Mouse (Mus musculus): Measurements from ENCODE around the gene Cfap20. TPM values are rescaled to one million over a fixed set of nuclear protein-coding genes. Genes with fewer than 3 reads are reported as not detected.

Cfap20 gene
- total and polyA plus RNA-seq, 2 experiments = 37.5 to 39.6 TPM

- WGBS = 90% methylated on average over 3 of the region's 3 CpGs
- no peak overlapping the region for H3K27ac ChIP-seq (replicated peaks; ENCODE audit: insufficient read depth, low read depth, low read length)
- H3K79me2 ChIP-seq (ENCODE audit: control insufficient read depth, insufficient read depth, low read length) = peaks cover 17% of the 10 kb centered on the region
- H3K36me3 ChIP-seq (ENCODE audit: control insufficient read depth, insufficient read depth, low read length) = no peaks in the 10 kb centered on the region
- no peak overlapping the region for H3K9ac ChIP-seq (ENCODE audit: low read depth, low read length)
- H3K4me1 ChIP-seq (ENCODE audit: control insufficient read depth, insufficient read depth, low read length) = peaks cover 19% of the 10 kb centered on the region
- H3K4me3 ChIP-seq (ENCODE audit: insufficient read depth, low read depth, low read length) = no peak overlapping the region
- no peak for DNase-seq (ENCODE audit: extremely low read depth, low read depth, low spot score)
- no peaks in the 10 kb centered on the region for H3K27me3 ChIP-seq (ENCODE audit: control insufficient read depth, insufficient read depth, low read length)
- no peak for TF ChIP-seq POLR2A (IDR thresholded peaks at IDR 0.05; ENCODE audit: extremely low read depth, insufficient read depth, low read length)
- no peak for TF ChIP-seq CTCF (IDR thresholded peaks at IDR 0.05; ENCODE audit: low read depth, low read length)
These were observed 1.3 kb upstream of the Cfap20 start for GRCm38 (mm10) chr8:95435930-95436329.

- no peaks in the 10 kb centered on the region for H3K36me3 ChIP-seq (ENCODE audit: control insufficient read depth, insufficient read depth, low read length)
- H3K9ac ChIP-seq (ENCODE audit: low read depth, low read length) = no peak overlapping the region
- TF ChIP-seq POLR2A (IDR thresholded peaks at IDR 0.05; ENCODE audit: extremely low read depth, insufficient read depth, low read length) (no peak), CTCF (IDR thresholded peaks at IDR 0.05; ENCODE audit: low read depth, low read length) (no peak)
- H3K79me2 ChIP-seq (ENCODE audit: control insufficient read depth, insufficient read depth, low read length) = peaks cover 19% of the 10 kb centered on the region
- no peak overlapping the region for H3K27ac ChIP-seq (replicated peaks; ENCODE audit: insufficient read depth, low read depth, low read length)
- H3K4me1 ChIP-seq (ENCODE audit: control insufficient read depth, insufficient read depth, low read length) = peaks cover 21% of the 10 kb centered on the region
- no peak for DNase-seq (ENCODE audit: extremely low read depth, low read depth, low spot score)
- no peak overlapping the region for H3K4me3 ChIP-seq (ENCODE audit: insufficient read depth, low read depth, low read length)
- no peaks in the 10 kb centered on the region for H3K27me3 ChIP-seq (ENCODE audit: control insufficient read depth, insufficient read depth, low read length)
- WGBS = 89% methylated on average over 9 of the region's 9 CpGs
These were observed 802 bp upstream of the Cfap20 start for GRCm38 (mm10) chr8:95435471-95435870.

- peaks cover 29% of the 10 kb centered on the region for H3K4me1 ChIP-seq (ENCODE audit: control insufficient read depth, insufficient read depth, low read length)
These were observed 436 bp downstream of the Cfap20 start for GRCm38 (mm10) chr8:95434233-95434632.

GRCm38 (mm10) chr8:95433124-95433523 is 1.5 kb downstream of the Cfap20 start:
- peak overlapping the region; percentile 25 for H3K9ac ChIP-seq (ENCODE audit: low read depth, low read length)
- H3K4me1 ChIP-seq (ENCODE audit: control insufficient read depth, insufficient read depth, low read length) = peaks cover 36% of the 10 kb centered on the region
- peak overlapping the region; percentile 66 for H3K4me3 ChIP-seq (ENCODE audit: insufficient read depth, low read depth, low read length)
- no peaks in the 10 kb centered on the region for H3K27me3 ChIP-seq (ENCODE audit: control insufficient read depth, insufficient read depth, low read length)
- H3K27ac ChIP-seq (replicated peaks; ENCODE audit: insufficient read depth, low read depth, low read length) = peak overlapping the region; percentile 48
- H3K79me2 ChIP-seq (ENCODE audit: control insufficient read depth, insufficient read depth, low read length) = peaks cover 30% of the 10 kb centered on the region
- TF ChIP-seq POLR2A (IDR thresholded peaks at IDR 0.05; ENCODE audit: extremely low read depth, insufficient read depth, low read length) (no peak), CTCF (IDR thresholded peaks at IDR 0.05; ENCODE audit: low read depth, low read length) (no peak)
- H3K36me3 ChIP-seq (ENCODE audit: control insufficient read depth, insufficient read depth, low read length) = no peaks in the 10 kb centered on the region
- DNase-seq (ENCODE audit: extremely low read depth, low read depth, low spot score) = peak; percentile 63
- WGBS = 39% methylated on average over 4 of the region's 4 CpGs

More at GRCm38 (mm10) chr8:95434233-95434632, 436 bp downstream of the Cfap20 start:
- H3K27ac ChIP-seq (replicated peaks; ENCODE audit: insufficient read depth, low read depth, low read length) = peak overlapping the region; percentile 89
- no peaks in the 10 kb centered on the region for H3K27me3 ChIP-seq (ENCODE audit: control insufficient read depth, insufficient read depth, low read length)
- under 1% methylated on average over 25 of the region's 25 CpGs for WGBS
- no peak for TF ChIP-seq POLR2A (IDR thresholded peaks at IDR 0.05; ENCODE audit: extremely low read depth, insufficient read depth, low read length)
- TF ChIP-seq CTCF (IDR thresholded peaks at IDR 0.05; ENCODE audit: low read depth, low read length) = no peak
- H3K36me3 ChIP-seq (ENCODE audit: control insufficient read depth, insufficient read depth, low read length) = no peaks in the 10 kb centered on the region
- DNase-seq (ENCODE audit: extremely low read depth, low read depth, low spot score) = peak; percentile 63
- H3K4me3 ChIP-seq (ENCODE audit: insufficient read depth, low read depth, low read length) = peak overlapping the region; percentile 66
- H3K79me2 ChIP-seq (ENCODE audit: control insufficient read depth, insufficient read depth, low read length) = peaks cover 28% of the 10 kb centered on the region
- H3K9ac ChIP-seq (ENCODE audit: low read depth, low read length) = peak overlapping the region; percentile 83

GRCm38 (mm10) chr8:95432471-95432870 is 2.2 kb downstream of the Cfap20 start:
- Histone ChIP-seq H3K4me3 (ENCODE audit: insufficient read depth, low read depth, low read length) (no peak overlapping the region; the same call in 1 of the 2 replicates), H3K27ac (replicated peaks; ENCODE audit: insufficient read depth, low read depth, low read length) (peak overlapping the region; percentile 48), H3K9ac (ENCODE audit: low read depth, low read length) (no peak overlapping the region), H3K36me3 (ENCODE audit: control insufficient read depth, insufficient read depth, low read length) (no peaks in the 10 kb centered on the region), H3K79me2 (ENCODE audit: control insufficient read depth, insufficient read depth, low read length) (peaks cover 36% of the 10 kb centered on the region), H3K4me1 (ENCODE audit: control insufficient read depth, insufficient read depth, low read length) (peaks cover 43% of the 10 kb centered on the region), H3K27me3 (ENCODE audit: control insufficient read depth, insufficient read depth, low read length) (no peaks in the 10 kb centered on the region)
- DNase-seq (ENCODE audit: extremely low read depth, low read depth, low spot score) = peak; percentile 87
- TF ChIP-seq CTCF (IDR thresholded peaks at IDR 0.05; ENCODE audit: low read depth, low read length) = no peak
- no peak for TF ChIP-seq POLR2A (IDR thresholded peaks at IDR 0.05; ENCODE audit: extremely low read depth, insufficient read depth, low read length)
- WGBS = 24% methylated on average over 3 of the region's 3 CpGs

- 8% methylated on average over 3 of the region's 3 CpGs for WGBS
- Histone ChIP-seq H3K9ac (ENCODE audit: low read depth, low read length) (0 out of 2 replicates have a peak overlapping the region, but pooled peaks have one; percentile 40), H3K36me3 (ENCODE audit: control insufficient read depth, insufficient read depth, low read length) (no peaks in the 10 kb centered on the region), H3K27me3 (ENCODE audit: control insufficient read depth, insufficient read depth, low read length) (no peaks in the 10 kb centered on the region), H3K4me3 (ENCODE audit: insufficient read depth, low read depth, low read length) (no peak overlapping the region), H3K4me1 (ENCODE audit: control insufficient read depth, insufficient read depth, low read length) (peaks cover 58% of the 10 kb centered on the region), H3K79me2 (ENCODE audit: control insufficient read depth, insufficient read depth, low read length) (peaks cover 41% of the 10 kb centered on the region), H3K27ac (replicated peaks; ENCODE audit: insufficient read depth, low read depth, low read length) (peak overlapping the region; percentile 61)
- peak; percentile 73 for DNase-seq (ENCODE audit: extremely low read depth, low read depth, low spot score)
- TF ChIP-seq CTCF (IDR thresholded peaks at IDR 0.05; ENCODE audit: low read depth, low read length) (peak; percentile 53), POLR2A (IDR thresholded peaks at IDR 0.05; ENCODE audit: extremely low read depth, insufficient read depth, low read length) (no peak)
These were observed 4.7 kb downstream of the Cfap20 start for GRCm38 (mm10) chr8:95429945-95430344.

Measured in liver, adult 2 months (tissue).